Mouse (Mus musculus): Measurements from ENCODE around the gene Sec16b.

Gene Sec16b

GRCm38 (mm10) chr1:157513559-157513958 lies 7.0 kb downstream of the Sec16b start:
- DNase-seq (ENCODE audit: low spot score): no peak

GRCm38 (mm10) chr1:157514298-157514697 lies 7.8 kb downstream of the Sec16b start:
- DNase-seq (ENCODE audit: low spot score): no peak

- DNase-seq (ENCODE audit: low spot score): no peak
These were observed 10.6 kb downstream of the Sec16b start for GRCm38 (mm10) chr1:157516838-157517808.

GRCm38 (mm10) chr1:157518111-157518523 lies 11.6 kb downstream of the Sec16b start:
- DNase-seq (ENCODE audit: low spot score): no peak

- no peak for DNase-seq (ENCODE audit: low spot score)
These were observed 12.9 kb downstream of the Sec16b start for GRCm38 (mm10) chr1:157519396-157519795.

GRCm38 (mm10) chr1:157522322-157522721 lies 15.8 kb downstream of the Sec16b start:
- DNase-seq (ENCODE audit: low spot score): no peak

GRCm38 (mm10) chr1:157524775-157525174 lies 18.2 kb downstream of the Sec16b start:
- DNase-seq (ENCODE audit: low spot score): no peak

- no peak for DNase-seq (ENCODE audit: low spot score)
These were observed 19.3 kb downstream of the Sec16b start for GRCm38 (mm10) chr1:157525692-157526354.

GRCm38 (mm10) chr1:157526625-157527024 lies 20.1 kb downstream of the Sec16b start:
- DNase-seq (ENCODE audit: low spot score): no peak

GRCm38 (mm10) chr1:157532826-157533460 lies 26.4 kb downstream of the Sec16b start:
- DNase-seq (ENCODE audit: low spot score): no peak

- DNase-seq (ENCODE audit: low spot score): no peak
These were observed 29.0 kb downstream of the Sec16b start for GRCm38 (mm10) chr1:157535571-157535970.

- no peak for DNase-seq (ENCODE audit: low spot score)
These were observed 29.9 kb downstream of the Sec16b start for GRCm38 (mm10) chr1:157536471-157536870.

- peak; percentile 32 for DNase-seq (ENCODE audit: low spot score)
These were observed 31.1 kb downstream of the Sec16b start for GRCm38 (mm10) chr1:157537636-157538035.

GRCm38 (mm10) chr1:157545056-157545455 lies 38.5 kb downstream of the Sec16b start:
- DNase-seq (ENCODE audit: low spot score): no peak

GRCm38 (mm10) chr1:157547658-157548057 lies 41.1 kb downstream of the Sec16b start:
- DNase-seq (ENCODE audit: low spot score): no peak

GRCm38 (mm10) chr1:157549721-157550120 lies 43.2 kb downstream of the Sec16b start:
- no peak for DNase-seq (ENCODE audit: low spot score)

- DNase-seq (ENCODE audit: low spot score): no peak
These were observed 46.4 kb downstream of the Sec16b start for GRCm38 (mm10) chr1:157552749-157553451.

- DNase-seq (ENCODE audit: low spot score): no peak
These were observed 47.6 kb downstream of the Sec16b start for GRCm38 (mm10) chr1:157554163-157554562.

GRCm38 (mm10) chr1:157554686-157555530 lies 48.4 kb downstream of the Sec16b start:
- no peak for DNase-seq (ENCODE audit: low spot score)

- no peak for DNase-seq (ENCODE audit: low spot score)
These were observed 49.2 kb downstream of the Sec16b start for GRCm38 (mm10) chr1:157555738-157556137.

GRCm38 (mm10) chr1:157556439-157556838 lies 49.9 kb downstream of the Sec16b start:
- DNase-seq (ENCODE audit: low spot score): no peak
